Mouse (Mus musculus) bone marrow macrophage, adult 2 months (primary cell): ENCODE data around the gene Il1b. TPM values are rescaled to one million over a fixed set of nuclear protein-coding genes. Genes with fewer than 3 reads are reported as not detected.

ENCODE experiments used
- H3K27ac ChIP-seq: 2 replicates; pipeline ENCODE4 v1.5.1; 2012; ENCODE audit warnings: low read depth, low read length; ENCODE audit not compliant: insufficient read depth
- H3K4me1 ChIP-seq: 2 replicates; pipeline ENCODE4 v1.6.1; 2012; ENCODE audit warnings: low read length; ENCODE audit not compliant: control insufficient read depth, insufficient read depth
- H3K4me3 ChIP-seq: 2 replicates; pipeline ENCODE4 v1.5.1; 2012; ENCODE audit warnings: mild to moderate bottlenecking, low read length, moderate library complexity; ENCODE audit not compliant: insufficient read depth
- CTCF ChIP-seq: IDR thresholded peaks from 2 replicates; pipeline ENCODE4 v1.5.1; 2012; ENCODE audit warnings: low read depth, mild to moderate bottlenecking, low read length, moderate library complexity
- POLR2A ChIP-seq: IDR thresholded peaks from 2 replicates; pipeline ENCODE4 v1.6.1; 2012; ENCODE audit warnings: mild to moderate bottlenecking, low read depth, low read length, borderline replicate concordance
- polyA plus RNA-seq: library from polyadenylated mRNA; stranded (reverse); fragments of >200 nt; gene quantifications from 2 replicates; pipeline ENCODE4 v1.2.4, GENCODE M21; 2012; ENCODE audit not compliant: missing spikeins, insufficient read depth, insufficient read length

Il1b gene
- polyA plus RNA-seq, 1 experiment = 26.0 TPM

- TF ChIP-seq POLR2A (no peak), CTCF (no peak)
- Histone ChIP-seq H3K4me1 (peaks cover 7% of the 10 kb centered on the region), H3K4me3 (no peak overlapping the region), H3K27ac (no peak overlapping the region)
Measured at GRCm38 (mm10) chr2:129401803-129402202, 30.9 kb upstream of the Il1b start.

- TF ChIP-seq CTCF = no peak
- TF ChIP-seq POLR2A = no peak
- Histone ChIP-seq H3K27ac (no peak overlapping the region), H3K4me3 (no peak overlapping the region), H3K4me1 (peaks cover 7% of the 10 kb centered on the region)
Measured at GRCm38 (mm10) chr2:129398176-129398575, 27.2 kb upstream of the Il1b start.

GRCm38 (mm10) chr2:129393524-129393923, 22.6 kb upstream of the Il1b start:
- Histone ChIP-seq H3K4me3 (no peak overlapping the region), H3K27ac (no peak overlapping the region), H3K4me1 (peaks cover 8% of the 10 kb centered on the region)
- TF ChIP-seq CTCF = 0 out of 2 replicates have a peak, but pooled peaks have one; percentile 23
- TF ChIP-seq POLR2A = no peak

GRCm38 (mm10) chr2:129390161-129390560, 19.2 kb upstream of the Il1b start:
- H3K4me1 ChIP-seq = peaks cover 16% of the 10 kb centered on the region
- TF ChIP-seq CTCF (no peak), POLR2A (no peak)

GRCm38 (mm10) chr2:129389323-129389722, 18.4 kb upstream of the Il1b start:
- H3K4me3 ChIP-seq = no peak overlapping the region
- H3K4me1 ChIP-seq = peaks cover 22% of the 10 kb centered on the region
- no peak for TF ChIP-seq POLR2A
- TF ChIP-seq CTCF = no peak
- H3K27ac ChIP-seq = no peak overlapping the region

More at GRCm38 (mm10) chr2:129390161-129390560, 19.2 kb upstream of the Il1b start:
- Histone ChIP-seq H3K4me3 (no peak overlapping the region), H3K27ac (no peak overlapping the region)

- H3K4me1 ChIP-seq = peaks cover 45% of the 10 kb centered on the region
- no peak overlapping the region for H3K27ac ChIP-seq
Measured at GRCm38 (mm10) chr2:129385331-129385730, 14.4 kb upstream of the Il1b start.

GRCm38 (mm10) chr2:129384272-129384660, 13.3 kb upstream of the Il1b start:
- TF ChIP-seq CTCF (no peak), POLR2A (no peak)
- no peak overlapping the region for H3K27ac ChIP-seq
- peaks cover 50% of the 10 kb centered on the region for H3K4me1 ChIP-seq
- no peak overlapping the region for H3K4me3 ChIP-seq

More at GRCm38 (mm10) chr2:129385331-129385730, 14.4 kb upstream of the Il1b start:
- TF ChIP-seq CTCF (no peak), POLR2A (no peak)
- H3K4me3 ChIP-seq = no peak overlapping the region

GRCm38 (mm10) chr2:129383512-129384271, 12.8 kb upstream of the Il1b start:
- Histone ChIP-seq H3K4me3 (no peak overlapping the region), H3K27ac (no peak overlapping the region), H3K4me1 (peaks cover 51% of the 10 kb centered on the region)
- no peak for TF ChIP-seq CTCF
- TF ChIP-seq POLR2A = no peak

- H3K27ac ChIP-seq = peak overlapping the region; percentile 98
- no peak for TF ChIP-seq POLR2A
- no peak for TF ChIP-seq CTCF
Measured at GRCm38 (mm10) chr2:129380746-129381474, 10.0 kb upstream of the Il1b start.

GRCm38 (mm10) chr2:129380211-129380610, 9.3 kb upstream of the Il1b start:
- Histone ChIP-seq H3K27ac (peak overlapping the region; percentile 98), H3K4me3 (no peak overlapping the region), H3K4me1 (peaks cover 43% of the 10 kb centered on the region)
- TF ChIP-seq CTCF = no peak

More at GRCm38 (mm10) chr2:129380746-129381474, 10.0 kb upstream of the Il1b start:
- Histone ChIP-seq H3K4me3 (peak overlapping the region; percentile 23), H3K4me1 (peaks cover 43% of the 10 kb centered on the region)
